Mouse (Mus musculus): ENCODE data around the gene Olfr1040. TPM values are rescaled to one million over a fixed set of nuclear protein-coding genes. Genes with fewer than 3 reads are reported as not detected.
"Not testable (repeated sequence)": the region's sequence is repeated elsewhere in the genome, so short reads cannot be mapped to it uniquely, and the experiment has no call there.

Gene Olfr1040
- total RNA-seq (2021): not detected
- long read RNA-seq, experiment 1: 0 reads
- long read RNA-seq, experiment 2: 0 reads

GRCm38 (mm10) chr2:86146632-86147031, at the start of gene Olfr1040:
Olfr1040 (minus strand) TSS chr2:86146732.
- DNase-seq: no peak

DNA sequence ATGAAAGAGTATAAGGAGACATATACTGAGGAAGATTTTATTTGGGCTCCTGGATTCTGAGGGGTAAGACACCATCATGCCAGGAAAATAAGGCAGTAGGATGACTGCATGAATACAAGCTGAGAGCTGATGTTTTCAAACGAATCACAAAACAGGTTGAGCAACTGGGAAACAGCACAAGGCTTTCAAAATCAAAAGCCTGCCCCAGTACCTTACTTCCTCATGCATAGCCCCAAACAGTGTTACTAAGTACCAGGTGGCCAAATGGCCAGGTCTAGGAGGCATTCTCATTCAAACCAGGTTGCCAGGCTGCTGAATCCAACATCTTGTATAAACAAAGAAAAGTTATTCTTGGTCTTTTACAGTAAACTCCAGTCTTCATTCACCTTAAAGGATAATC, 49.3 kb upstream of the Olfr1040 start:
- no peak for DNase-seq

DNA sequence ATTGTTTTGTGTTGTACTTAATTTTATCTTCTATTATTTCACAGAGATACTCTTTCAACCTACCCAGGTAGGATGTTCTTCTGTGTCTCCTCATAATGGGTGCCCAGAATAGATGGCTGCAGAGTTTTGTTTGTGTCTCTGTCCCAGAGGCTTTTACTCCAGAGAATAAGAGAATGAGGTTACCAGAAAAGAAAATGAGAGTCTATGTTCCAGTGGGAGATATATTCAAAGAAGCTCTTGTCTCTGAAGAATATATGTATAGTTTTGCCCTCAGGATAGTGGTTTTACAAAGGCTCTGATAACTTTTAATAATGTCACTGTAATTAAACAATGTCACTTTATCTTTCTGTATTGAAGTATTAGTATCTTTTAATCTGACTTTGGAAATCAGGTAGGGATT, 39.1 kb upstream of the Olfr1040 start, which contains the start of gene Olfr52:
Olfr52 (minus strand) TSS at position 101 of the 400 bp plus-strand sequence.
- DNase-seq: no peak

DNA sequence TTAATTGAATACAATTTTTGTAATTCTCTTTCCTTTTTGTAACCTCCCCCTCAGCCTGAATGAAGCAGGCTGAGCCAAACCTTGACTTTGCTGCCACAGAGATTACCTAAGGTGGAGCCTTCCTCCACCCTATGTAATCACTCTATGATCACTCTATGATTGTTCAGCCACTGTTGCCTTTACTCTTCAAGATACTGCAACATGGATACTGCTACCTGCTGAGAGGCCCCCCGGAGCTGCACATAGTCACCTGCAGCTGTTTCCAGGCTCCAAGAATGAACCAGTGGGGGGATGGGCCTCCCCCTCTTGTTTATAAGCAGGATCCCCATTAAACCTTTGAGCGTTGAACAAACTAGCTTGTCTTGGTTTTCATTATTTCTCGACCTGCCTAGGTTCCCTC, 33.4 kb upstream of the Olfr1040 start:
- DNase-seq: no peak

DNA sequence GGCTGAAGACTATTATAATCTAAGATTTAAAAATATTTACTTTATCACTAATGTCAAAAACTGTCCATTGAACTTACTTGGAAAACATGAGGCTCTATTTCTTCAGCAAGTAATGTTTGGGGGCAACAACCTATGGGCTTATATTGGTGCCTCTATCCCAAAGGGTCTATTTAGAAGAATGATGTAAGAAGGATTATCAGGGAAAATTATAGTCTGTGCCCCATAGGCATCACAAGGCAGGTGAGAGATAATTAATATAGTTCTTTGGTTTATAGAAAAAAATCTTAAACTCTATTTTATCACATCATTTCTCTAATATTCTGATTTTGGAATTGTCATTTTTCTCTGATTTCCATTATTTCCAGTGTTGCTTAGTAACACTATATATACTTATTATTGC, 31.2 kb upstream of the Olfr1040 start, which contains the start of gene Olfr1044:
Olfr1044 (minus strand) TSS at position 101 of the 400 bp plus-strand sequence.
- no peak for DNase-seq

- not testable (repeated sequence) for DNase-seq
Observed at GRCm38 (mm10) chr2:86175422-86175821, 28.9 kb upstream of the Olfr1040 start.

GRCm38 (mm10) chr2:86167422-86167821, 20.9 kb upstream of the Olfr1040 start, which contains the start of gene Olfr1043:
Olfr1043 (minus strand) TSS chr2:86167522.
- DNase-seq: no peak

DNA sequence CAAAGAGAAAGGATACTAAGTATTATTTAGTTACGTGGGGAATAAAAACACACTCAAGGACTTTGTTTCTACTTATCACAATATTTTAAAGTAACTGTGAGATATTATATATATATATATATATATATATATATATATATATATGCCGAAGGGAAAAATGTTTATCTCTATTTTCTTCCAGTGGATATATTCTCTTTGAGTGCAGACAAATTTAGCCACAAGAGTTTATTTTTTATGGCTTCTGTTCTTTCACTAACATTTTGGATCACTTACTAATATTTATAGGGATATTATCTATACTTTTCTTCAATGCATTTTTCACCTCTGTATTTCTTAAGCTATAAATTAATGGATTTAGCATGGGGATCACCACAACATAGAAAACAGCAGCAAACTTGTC, 15.2 kb upstream of the Olfr1040 start, which contains the start of gene Olfr1042:
Olfr1042 (minus strand) TSS at position 101 of the 400 bp plus-strand sequence.
- no peak for DNase-seq

DNA sequence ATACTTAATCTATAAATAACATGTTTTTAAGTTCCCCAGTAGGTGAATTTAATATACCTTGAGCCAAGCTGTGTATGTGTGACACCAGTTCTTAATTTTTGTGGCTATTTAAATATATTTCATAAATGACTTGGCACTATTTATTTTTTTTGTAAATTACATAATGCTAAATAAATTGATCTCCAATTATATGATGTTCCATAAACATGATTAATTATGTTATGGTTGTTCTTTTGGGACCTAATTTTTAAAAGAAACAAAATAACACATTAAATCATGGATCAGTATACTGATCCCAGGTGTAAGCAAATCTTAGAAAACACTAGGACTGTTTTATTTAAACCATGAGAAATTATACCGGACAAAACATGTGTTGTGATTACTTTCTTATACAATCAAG, 10.7 kb downstream of the Olfr1040 start, which contains the start of gene Olfr1039:
Olfr1039 (minus strand) TSS at position 101 of the 400 bp plus-strand sequence.
- DNase-seq: no peak

Other genes with a start within 250 kb of the Olfr1040 start
- gene Olfr1024, start 241.7 kb downstream of the Olfr1040 start, total RNA-seq (2021): not detected
- not detected for gene Olfr1025-ps1, start 231.5 kb downstream of the Olfr1040 start, total RNA-seq (2021)
- gene Olfr1026, start 225.2 kb downstream of the Olfr1040 start, total RNA-seq (2021): not detected
- not detected for gene Olfr1028, start 196.3 kb downstream of the Olfr1040 start, total RNA-seq (2021)
- not detected for gene Olfr1029, start 172.8 kb downstream of the Olfr1040 start, total RNA-seq (2021)
- not detected for gene Olfr1030, start 167.5 kb downstream of the Olfr1040 start, total RNA-seq (2021)
- gene Olfr1031, start 156.4 kb downstream of the Olfr1040 start, total RNA-seq (2021): not detected
- not detected for gene Olfr1032, start 141.2 kb downstream of the Olfr1040 start, total RNA-seq (2021)
- gene Olfr1033, start 126.1 kb downstream of the Olfr1040 start, total RNA-seq (2021): under 1 TPM in 1 of 2 experiments, not detected in 1; 0.08 TPM
- gene Olfr1034, start 100.9 kb downstream of the Olfr1040 start, total RNA-seq (2021): not detected
- gene Olfr1036, start 72.7 kb downstream of the Olfr1040 start, total RNA-seq (2021): not detected
- gene Olfr1037, start 59.3 kb downstream of the Olfr1040 start, total RNA-seq (2021): not detected
- not detected for gene Olfr1039, start 10.8 kb downstream of the Olfr1040 start, total RNA-seq (2021)
- not detected for gene Olfr1042, start 15.1 kb upstream of the Olfr1040 start, total RNA-seq (2021)
- gene Olfr1043, start 20.8 kb upstream of the Olfr1040 start, total RNA-seq (2021): not detected
- not detected for gene Olfr1044, start 31.1 kb upstream of the Olfr1040 start, total RNA-seq (2021)
- gene Olfr52, start 39.0 kb upstream of the Olfr1040 start, total RNA-seq (2021): not detected
- gene Olfr1045, start 56.3 kb upstream of the Olfr1040 start, total RNA-seq (2021): not detected
- gene Olfr1046, start 72.6 kb upstream of the Olfr1040 start, total RNA-seq (2021): not detected
- gene Olfr1047, start 84.7 kb upstream of the Olfr1040 start, total RNA-seq (2021): not detected
- not detected for gene Olfr1048, start 93.6 kb upstream of the Olfr1040 start, total RNA-seq (2021)
- not detected for gene Olfr1049, start 111.6 kb upstream of the Olfr1040 start, total RNA-seq (2021)
- gene Olfr1051, start 132.4 kb upstream of the Olfr1040 start, total RNA-seq (2021): not detected
- not detected for gene Olfr1052, start 145.7 kb upstream of the Olfr1040 start, total RNA-seq (2021)
- gene Olfr1053, start 168.6 kb upstream of the Olfr1040 start, total RNA-seq (2021): not detected
- not detected for gene Olfr1054, start 188.7 kb upstream of the Olfr1040 start, total RNA-seq (2021)
- gene Olfr1055, start 203.6 kb upstream of the Olfr1040 start, total RNA-seq (2021): not detected
- not detected for gene Olfr1056, start 215.7 kb upstream of the Olfr1040 start, total RNA-seq (2021)
- gene Olfr1057, start 231.7 kb upstream of the Olfr1040 start, total RNA-seq (2021): not detected
- not detected for gene Olfr1058, start 241.8 kb upstream of the Olfr1040 start, total RNA-seq (2021)